Mouse (Mus musculus): ENCODE measurements around the gene Stx1a.
A peak's percentile ranks its signal among the peaks of the same experiment; 100 is the strongest.
"Not testable (repeated sequence)": the region's sequence is repeated elsewhere in the genome, so short reads cannot be mapped to it uniquely, and the experiment has no call there.

Stx1a gene

GRCm38 (mm10) chr5:135042105-135042788, 19.0 kb downstream of the Stx1a start:
- no peak for DNase-seq

DNA sequence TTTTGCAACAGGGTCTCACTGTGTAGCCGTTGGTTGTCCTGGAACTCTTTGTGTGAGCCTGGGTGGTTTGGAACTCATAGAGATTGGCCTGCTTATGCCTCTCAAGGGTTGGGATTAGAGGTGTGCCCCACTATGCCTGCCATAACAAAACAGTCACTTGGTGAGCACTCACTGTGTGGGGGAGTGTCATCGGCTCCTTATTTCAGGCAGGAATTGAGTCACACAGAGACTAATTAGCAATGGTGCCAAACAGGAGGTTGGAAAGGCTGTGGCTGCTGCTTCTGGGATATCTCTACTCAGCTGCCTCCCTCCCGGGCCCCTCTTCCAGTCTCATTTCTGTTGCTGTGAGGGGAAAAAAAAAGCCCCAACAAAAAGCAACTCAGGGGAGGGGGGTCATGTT, 21.3 kb downstream of the Stx1a start:
- no peak for DNase-seq

DNA sequence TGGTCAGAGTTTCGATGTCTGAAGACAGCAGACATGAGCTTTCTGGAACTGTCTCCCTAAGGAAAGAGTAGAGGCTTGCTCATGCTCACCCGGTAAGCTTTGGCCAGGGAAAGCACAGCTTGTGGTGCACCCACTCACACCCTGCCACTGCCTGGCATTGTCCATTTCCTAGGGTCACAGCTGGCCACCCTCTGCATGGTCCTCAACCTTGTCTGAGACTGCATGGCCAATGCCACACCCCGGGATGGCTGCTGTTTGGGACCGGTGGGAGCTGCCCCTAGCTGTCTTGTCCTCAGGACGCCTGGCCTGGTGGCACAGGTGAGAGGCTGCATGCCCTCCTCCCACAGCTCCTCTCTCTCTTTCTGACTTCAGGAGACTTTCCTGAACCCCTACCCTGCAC, 25.3 kb downstream of the Stx1a start:
- DNase-seq, result no peak

GRCm38 (mm10) chr5:135049268-135049667, 26.0 kb downstream of the Stx1a start:
- DNase-seq, result not testable (repeated sequence)

GRCm38 (mm10) chr5:135053356-135053755, 30.1 kb downstream of the Stx1a start:
- DNase-seq, result no peak

DNA sequence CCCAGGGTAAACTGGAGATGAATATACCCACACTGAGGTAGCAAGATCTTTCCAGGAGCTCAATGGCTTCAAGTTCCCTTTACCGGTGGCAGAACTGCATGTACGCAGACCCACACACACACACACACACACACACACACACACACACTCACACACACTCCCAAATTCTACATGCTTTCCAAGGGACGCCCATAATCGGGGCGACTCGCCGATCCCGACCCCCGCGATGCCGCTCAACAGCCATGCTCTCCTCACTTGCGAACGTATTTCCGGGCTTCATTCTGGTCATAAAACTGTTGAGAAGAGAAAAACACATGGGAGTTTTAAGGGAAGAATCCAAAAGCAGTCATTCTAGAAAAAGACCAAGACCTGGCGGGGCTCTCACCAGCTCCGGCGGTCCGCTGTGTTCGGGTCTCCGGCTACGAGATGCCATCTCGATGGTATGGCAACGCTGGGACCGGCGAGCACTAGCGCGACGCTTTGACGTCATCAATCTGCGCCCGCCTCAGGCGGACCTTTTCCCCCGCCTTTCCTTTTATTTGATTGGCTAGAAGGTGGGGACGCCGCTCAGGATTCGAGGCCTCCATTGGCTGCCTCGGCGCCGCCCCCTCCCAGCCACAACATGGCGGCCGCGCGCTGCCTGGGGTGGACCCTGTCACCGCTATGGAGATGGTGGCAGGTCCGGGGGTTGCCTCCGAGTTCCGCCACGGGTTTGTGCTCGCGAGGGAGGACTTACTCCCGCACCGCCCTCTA, 40.5 kb downstream of the Stx1a start, which contains the start of gene Dnajc30:
TSS of gene Dnajc30 (plus strand) at position 574 of the 753 bp plus-strand sequence.
- DNase-seq, result peak; percentile 99

GRCm38 (mm10) chr5:135064382-135064766, 41.1 kb downstream of the Stx1a start:
- peak; percentile 34 for DNase-seq

DNA sequence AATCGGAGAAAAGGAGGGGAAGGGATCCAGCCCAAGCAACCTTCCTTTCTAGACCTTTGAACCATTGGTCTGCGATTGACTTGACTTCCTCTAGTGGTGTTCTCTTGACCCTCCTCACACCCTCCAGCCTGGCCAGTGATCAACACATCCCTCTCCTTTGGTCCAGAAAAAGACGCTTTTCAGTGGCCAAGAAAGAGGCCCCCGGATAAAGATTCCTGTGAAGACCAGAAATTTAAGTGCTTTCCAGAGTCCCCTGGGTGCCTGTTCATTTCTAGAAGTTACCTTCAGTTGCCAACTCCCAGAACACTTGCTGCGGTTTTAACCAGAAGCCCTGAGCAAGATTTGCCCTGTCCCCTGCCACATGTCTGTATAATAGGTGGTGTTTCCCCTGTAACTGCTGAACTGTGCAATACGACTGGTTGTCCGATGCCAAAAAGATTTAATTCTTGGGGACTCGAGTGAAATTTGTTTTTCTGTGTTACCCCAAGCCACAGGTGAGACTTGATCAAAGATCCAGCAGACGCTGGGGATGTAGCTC, 41.7 kb downstream of the Stx1a start, which contains the start of gene Bud23:
TSS of gene Bud23 (minus strand) at position 51 of the 538 bp plus-strand sequence.
- not testable (repeated sequence) for DNase-seq

DNA sequence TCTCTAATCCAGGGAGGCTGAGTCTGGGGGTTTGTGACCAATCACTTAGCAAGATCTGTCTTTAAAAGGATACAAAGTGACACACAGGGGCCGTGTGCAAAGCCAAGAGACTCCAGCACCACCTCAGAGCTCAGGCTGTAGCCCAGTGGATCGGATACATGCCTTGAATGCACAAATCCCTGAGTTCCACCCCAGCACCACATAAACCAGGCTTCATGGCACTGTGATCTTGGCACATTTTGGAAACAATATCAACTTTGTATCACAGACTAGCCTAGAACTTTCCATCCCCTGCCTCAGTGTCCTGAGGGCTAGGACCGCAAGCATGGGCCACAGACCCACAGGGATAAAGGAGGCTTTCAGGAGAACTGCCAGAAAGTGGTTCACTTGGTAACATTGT, 42.7 kb downstream of the Stx1a start:
- no peak for DNase-seq

GRCm38 (mm10) chr5:135070448-135070847, 47.2 kb downstream of the Stx1a start:
- no peak for DNase-seq

DNA sequence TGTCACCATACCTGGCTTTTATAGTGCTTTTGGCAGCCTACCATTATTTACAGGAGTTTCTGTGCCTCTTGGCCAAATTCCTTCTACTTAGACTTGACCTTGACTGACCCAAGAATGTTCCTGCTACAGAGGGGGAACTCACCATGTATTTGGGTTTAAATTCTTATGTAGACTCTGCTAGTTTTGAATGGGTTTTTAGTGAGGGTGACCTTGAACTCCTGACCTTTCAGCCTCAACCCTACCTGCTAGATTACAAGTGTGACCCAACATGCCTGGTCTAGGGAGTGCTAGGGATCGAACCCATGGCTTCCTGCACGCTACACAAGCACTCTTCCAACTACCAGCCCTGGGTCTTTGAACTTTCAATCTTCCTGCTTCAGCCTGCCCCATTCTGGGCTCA, 48.8 kb downstream of the Stx1a start:
- no peak for DNase-seq

- DNase-seq, result no peak
These were observed 49.4 kb downstream of the Stx1a start for GRCm38 (mm10) chr5:135072720-135073119.

DNA sequence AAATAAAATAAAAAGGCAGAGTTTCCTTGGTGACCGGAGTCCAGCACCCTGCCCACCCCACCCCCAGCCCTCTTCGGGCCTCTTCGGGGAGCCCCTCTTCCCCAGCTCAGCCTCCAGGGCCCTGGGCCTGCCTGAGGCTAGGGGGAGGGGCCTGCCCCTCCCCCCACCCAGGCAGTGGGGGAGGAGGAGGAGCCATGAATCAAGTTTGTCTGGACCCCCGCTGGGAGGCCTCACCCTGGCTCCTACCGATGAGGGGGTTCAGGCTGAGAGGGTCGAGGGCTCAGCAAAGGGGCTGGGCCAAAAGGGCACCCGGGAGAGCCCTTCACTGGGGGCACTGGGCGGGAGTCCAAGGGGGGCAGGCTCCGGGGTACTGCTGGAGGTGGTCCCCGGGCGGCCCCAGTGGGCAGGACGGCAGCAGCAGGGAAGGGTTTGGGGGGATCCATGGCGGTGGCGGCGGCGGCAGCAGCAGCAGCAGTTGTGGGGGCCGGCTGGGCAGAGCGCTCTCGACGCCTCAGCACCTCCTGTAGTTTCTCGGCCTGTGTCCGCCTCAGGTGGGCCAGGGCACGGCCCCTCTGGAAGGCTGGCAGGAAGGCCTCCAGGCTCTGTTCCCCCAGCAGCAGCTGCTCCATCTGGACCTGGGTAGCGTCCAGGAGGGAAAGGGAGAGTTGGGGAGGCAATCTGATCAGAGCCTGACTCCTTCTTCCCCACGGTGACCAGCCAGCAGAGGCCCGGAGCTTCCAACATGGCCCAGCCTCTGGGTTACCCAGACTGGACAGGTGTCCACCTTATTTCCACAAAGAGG, 50.3 kb downstream of the Stx1a start:
- DNase-seq, result no peak

DNA sequence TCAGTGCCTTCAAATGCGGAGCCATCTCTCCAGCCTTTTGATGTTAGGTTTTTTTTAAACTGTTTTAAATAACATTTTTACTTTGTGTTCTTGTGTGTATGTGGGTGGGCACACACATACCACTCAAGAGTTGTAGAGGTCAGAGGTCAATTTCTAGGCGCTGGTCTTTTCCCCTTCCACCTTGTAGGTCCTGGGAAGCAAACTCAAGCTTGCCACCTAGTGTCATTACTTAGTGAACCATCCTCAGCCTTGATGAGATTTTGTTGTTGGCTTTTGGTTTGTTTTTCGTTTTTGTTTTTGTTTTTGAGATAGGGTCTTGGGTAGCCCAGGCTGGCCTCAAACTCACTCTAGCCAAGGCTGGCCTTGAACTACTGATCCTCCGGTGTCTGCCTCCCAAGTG, 52.4 kb downstream of the Stx1a start:
- DNase-seq, result no peak

DNA sequence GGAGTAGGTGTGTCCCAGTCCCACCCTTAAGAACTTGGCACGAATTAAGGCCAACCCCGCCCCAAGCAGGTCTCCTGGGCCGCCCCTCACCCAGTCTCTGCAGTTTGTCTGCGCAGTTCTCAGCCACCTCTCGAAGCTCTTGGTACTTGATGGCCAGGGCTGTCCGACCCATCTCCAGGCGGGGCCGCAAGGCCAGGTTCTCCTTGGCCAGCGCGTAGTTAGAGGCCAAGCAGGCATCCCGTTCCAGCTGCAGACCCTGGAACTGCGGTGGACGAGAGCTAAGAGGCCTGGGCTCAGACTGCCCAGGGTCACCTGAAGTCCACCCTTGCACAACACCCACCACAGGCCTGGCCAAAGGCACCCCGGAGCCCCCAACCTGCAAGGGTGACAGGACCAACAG, 53.1 kb downstream of the Stx1a start:
- no peak for DNase-seq

DNA sequence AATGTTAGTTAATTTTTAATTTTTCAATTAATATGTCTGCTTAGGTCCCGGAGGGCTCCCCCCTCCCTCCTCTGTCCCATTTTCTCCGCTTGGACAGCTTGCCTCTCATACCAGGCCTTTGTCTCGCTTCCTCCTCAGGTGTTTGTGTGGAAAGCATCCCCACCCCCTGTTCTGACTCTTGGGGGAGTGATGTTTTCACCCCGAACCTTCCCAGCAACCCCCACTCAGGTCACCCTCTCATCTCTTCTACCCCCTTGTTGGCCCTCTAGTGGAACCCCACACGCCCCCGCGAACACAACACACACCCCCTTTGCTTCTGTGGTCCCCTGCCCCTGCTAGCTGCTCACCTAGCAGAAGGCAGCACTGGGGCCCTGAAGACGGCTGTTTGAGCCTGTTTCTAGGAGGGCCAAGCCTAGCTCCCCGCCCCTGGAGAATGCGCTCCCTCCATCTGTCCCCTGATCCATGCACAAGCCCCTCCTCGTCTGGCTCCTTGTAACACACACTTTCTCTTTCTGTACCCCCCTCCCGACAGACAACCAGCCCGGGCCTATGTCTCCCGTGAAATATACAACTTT, 53.7 kb downstream of the Stx1a start:
- DNase-seq, result peak; percentile 49

GRCm38 (mm10) chr5:135077564-135078481, 54.5 kb downstream of the Stx1a start, which contains the start of gene Vps37d:
Gene Vps37d (minus strand): TSS chr5:135078266.
- peak; percentile 99 for DNase-seq

DNA sequence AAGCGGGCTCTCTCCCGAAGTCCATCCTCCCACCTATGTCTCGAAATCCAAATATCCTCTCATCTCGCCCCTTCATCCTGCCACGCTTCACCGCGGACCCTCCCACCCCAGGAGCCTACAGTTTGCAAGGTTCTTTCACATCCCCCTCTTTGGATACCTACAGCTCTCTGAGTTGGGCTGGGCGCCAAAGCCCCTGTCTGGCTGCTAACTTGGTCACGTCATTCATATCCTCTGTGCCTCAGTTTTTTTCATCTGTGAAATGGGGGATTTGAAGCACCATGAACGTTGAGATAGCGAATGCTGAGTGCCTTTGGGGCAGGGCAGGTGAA, 55.2 kb downstream of the Stx1a start:
- no peak for DNase-seq

DNA sequence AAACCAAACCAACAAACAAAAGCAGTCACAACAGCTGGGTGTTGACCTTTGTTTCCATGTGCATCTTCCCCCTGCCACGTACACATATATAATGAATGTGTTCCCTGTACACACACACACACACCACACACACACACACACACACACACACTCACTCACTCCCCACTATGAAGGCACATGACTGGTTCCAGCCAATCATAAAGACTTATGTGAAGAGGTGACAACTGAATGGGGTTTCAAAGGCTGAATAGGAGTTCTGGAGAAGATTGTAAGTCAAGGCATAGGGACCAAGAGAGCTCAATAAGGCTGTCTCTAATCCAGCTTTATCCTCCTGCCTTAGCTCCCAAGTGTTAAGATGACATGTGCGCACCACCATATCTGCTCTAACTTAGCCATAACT, 56.3 kb downstream of the Stx1a start:
- DNase-seq, result no peak

GRCm38 (mm10) chr5:135080539-135080938, 57.3 kb downstream of the Stx1a start:
- no peak for DNase-seq

GRCm38 (mm10) chr5:135086871-135087270, 63.6 kb downstream of the Stx1a start:
- no peak for DNase-seq

GRCm38 (mm10) chr5:135089653-135090052, 66.4 kb downstream of the Stx1a start, which contains the start of gene Mlxipl:
Gene Mlxipl (plus strand): TSS chr5:135089890.
- no peak for DNase-seq

Data from right cerebral cortex, postnatal 4 days (tissue).